Mouse (Mus musculus) Muller cell, postnatal 12 days (primary cell): ENCODE measurements around the gene Spata1.

Experiments used
- DNase-seq: peaks from one replicate; pipeline ENCODE4 v3.0.0-alpha.2; 2015; ENCODE audit errors: inconsistent ontology term

Spata1 gene

DNA sequence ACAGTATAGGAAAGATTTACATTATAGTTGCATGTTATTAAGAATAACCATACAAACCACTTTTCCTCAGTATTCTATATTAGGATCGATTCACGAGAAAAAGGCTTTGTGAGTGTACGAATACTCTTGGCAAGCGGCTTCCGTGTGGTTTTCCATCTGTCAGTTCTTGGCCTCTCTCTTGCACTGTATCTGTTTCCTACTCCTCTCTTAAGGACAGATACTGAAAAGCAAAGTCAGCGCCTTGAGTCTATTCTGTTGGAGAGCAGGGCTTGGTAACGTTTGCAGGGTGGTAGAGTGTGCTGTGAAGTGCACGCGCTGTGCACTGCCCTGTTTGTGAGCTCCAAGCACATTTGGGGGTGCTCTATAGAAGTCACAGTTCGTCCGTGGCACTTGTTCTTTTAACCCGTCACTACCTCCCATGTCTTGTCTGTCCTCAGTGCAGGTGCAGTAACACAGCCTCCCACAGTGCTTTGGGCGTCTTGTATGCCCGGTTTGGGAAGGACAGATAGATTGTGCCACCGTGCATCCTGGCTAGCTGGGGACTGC, 79.5 kb downstream of the Spata1 start:
- DNase-seq = no peak

DNA sequence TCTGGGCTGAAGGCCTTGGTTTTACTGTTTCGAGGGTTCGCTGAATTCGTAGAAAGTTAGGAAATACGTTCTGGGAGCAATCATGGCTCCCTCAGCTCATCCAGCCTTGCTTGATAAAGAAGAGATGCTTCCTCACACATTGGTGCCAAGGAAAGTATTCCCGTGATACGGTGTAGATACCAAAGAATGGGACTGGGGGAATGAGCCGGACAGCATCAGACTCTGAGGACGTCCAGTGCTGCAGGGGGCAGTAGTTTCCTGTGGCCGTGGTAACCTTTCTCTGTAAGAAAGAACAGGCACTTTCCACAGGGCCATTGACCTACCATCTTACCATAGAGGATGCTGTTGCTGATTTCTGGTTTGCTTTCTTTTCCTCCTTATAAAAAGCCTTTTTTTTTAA, 80.0 kb downstream of the Spata1 start:
- DNase-seq = no peak

- DNase-seq = no peak
Measured at GRCm38 (mm10) chr3:146418901-146419300, 80.7 kb downstream of the Spata1 start.

DNA sequence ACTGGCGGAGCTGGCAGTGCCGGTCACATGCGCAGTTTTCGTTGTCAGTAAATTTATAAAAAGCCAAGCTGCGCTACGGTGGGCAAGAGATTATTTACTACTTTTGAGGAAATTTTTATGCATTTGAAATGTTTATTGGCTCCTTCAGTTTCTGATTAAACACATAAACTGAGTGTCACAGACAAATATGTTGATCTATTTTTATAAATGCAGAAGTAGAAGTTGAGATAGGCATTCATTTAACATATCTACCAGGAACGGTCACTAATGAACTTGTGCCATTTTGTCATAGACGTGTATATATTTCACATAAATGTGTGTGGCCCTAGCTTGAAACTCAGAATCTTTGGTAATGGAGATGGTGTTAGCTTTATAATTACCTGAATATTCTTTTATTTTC, 81.7 kb downstream of the Spata1 start:
- no peak for DNase-seq

DNA sequence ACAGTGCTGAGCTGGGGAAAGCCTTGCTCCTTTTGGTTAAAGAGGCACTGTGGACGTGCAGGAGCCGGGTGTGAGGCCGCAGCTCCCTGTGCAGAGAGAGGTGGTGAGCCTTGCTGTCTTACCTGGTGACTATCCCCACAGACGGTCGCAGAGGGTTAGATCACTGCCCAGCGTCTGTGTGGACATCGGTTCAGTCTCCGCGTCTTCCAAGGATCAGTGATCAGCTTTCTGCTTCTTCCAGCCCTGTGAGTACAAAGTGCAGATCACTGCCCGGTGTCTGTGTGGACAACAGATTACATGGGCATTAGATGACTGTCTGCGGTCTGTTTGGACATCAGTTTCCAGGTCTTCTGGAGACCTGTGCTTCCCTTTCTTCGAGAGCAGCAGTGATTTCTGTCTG, 85.0 kb downstream of the Spata1 start:
- no peak for DNase-seq

- no peak for DNase-seq
Measured at GRCm38 (mm10) chr3:146413992-146414391, 85.6 kb downstream of the Spata1 start.

GRCm38 (mm10) chr3:146413016-146413415, 86.5 kb downstream of the Spata1 start:
- no peak for DNase-seq

DNA sequence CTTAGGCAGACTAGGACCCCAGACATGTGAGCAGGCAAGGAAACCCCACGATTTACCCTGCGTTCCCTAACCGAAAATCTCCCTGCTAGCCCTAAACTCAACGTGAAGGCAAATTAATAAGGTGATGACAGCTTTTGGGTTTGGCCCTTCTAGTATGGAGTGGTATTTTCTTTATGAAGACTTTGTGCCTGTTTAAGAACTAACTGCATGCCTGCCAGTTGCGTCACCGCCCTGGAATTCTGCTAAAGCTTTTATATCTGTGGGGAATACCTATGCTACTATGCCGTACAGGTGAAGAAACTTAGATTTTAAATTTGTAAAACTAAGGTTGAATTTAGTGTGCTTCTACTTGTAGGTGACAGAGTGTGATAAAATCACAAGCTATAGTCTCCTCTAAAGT, 87.1 kb downstream of the Spata1 start:
- no peak for DNase-seq

- DNase-seq = peak; percentile 68
Measured at GRCm38 (mm10) chr3:146412008-146412407, 87.5 kb downstream of the Spata1 start.

GRCm38 (mm10) chr3:146410114-146410513, 89.4 kb downstream of the Spata1 start:
- no peak for DNase-seq
